Mouse (Mus musculus): ENCODE measurements around the gene Mrto4. TPM values are rescaled to one million over a fixed set of nuclear protein-coding genes. Genes with fewer than 3 reads are reported as not detected.

The Mrto4 gene
- polyA plus RNA-seq, 1 experiment from 2014 or later = 109 TPM

DNA sequence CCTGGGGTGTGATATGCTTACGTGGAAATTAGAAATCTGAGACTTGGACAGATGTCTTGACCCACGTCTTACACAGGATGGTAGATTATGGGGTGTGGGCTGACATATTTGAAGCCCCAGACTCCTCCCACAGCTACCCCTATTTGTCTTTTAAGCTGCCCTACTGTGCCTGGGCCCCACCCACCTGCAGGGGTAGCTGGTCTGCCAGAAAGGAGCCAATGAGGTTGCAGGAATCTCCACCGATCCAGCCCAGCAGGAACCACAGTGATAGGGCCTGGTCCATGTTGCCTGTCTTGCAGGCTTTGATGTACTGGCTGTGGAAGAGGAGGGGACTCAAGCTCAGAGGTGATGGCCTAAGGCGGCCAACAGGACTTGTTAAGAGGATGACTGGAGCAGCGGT lies 50.1 kb downstream of the Mrto4 start:
- WGBS = 57% methylated on average over 5 of the region's 5 CpGs

DNA sequence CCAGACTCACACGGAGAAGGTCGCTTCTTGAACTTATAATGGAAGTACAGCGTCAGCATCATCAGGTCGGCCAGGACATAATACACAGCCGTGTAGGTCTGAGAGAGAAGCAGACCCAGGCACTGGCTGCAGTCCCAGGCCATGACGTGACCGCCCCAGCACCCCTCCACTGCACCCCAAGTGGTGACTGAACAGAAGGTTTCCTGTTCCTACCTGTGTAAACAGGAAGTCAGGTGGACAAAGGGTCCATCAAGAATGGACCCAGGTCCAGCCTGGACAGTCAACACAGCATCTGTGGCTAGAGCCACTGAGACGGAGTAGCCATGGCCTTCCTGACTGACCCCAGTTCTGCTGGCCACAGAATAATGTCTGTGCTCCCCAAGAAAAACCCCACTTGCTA lies 50.6 kb downstream of the Mrto4 start:
- no peaks in the 10 kb centered on the region for H3K36me3 ChIP-seq (ENCODE audit: control insufficient read depth, insufficient read depth, low read length)
- no peaks in the 10 kb centered on the region for H3K9me3 ChIP-seq (ENCODE audit: control insufficient read depth, low read length)
- 90% methylated on average over 8 of the region's 8 CpGs for WGBS

More for the DNA sequence above, 50.1 kb downstream of the Mrto4 start:
- Histone ChIP-seq H3K4me3 (ENCODE audit: low read length) (no peak overlapping the region), H3K27me3 (replicated peaks; ENCODE audit: control insufficient read depth, insufficient read depth, low read length) (no peaks in the 10 kb centered on the region), H3K4me2 (ENCODE audit: low read depth, low read length) (no peak overlapping the region), H3K36me3 (ENCODE audit: control insufficient read depth, insufficient read depth, low read length) (no peaks in the 10 kb centered on the region), H3K27ac (ENCODE audit: low read length) (no peak overlapping the region), H3K9ac (ENCODE audit: low read depth, low read length) (no peak overlapping the region), H3K4me1 (ENCODE audit: control insufficient read depth, insufficient read depth, low read length) (no peaks in the 10 kb centered on the region), H3K9me3 (ENCODE audit: control insufficient read depth, low read length) (no peaks in the 10 kb centered on the region)
- ATAC-seq = no peak

GRCm38 (mm10) chr4:139298671-139299366 lies 53.6 kb downstream of the Mrto4 start:
- Histone ChIP-seq H3K4me1 (ENCODE audit: control insufficient read depth, insufficient read depth, low read length) (no peaks in the 10 kb centered on the region), H3K9me3 (ENCODE audit: control insufficient read depth, low read length) (no peaks in the 10 kb centered on the region), H3K27me3 (replicated peaks; ENCODE audit: control insufficient read depth, insufficient read depth, low read length) (no peaks in the 10 kb centered on the region), H3K4me3 (ENCODE audit: low read length) (no peak overlapping the region), H3K4me2 (ENCODE audit: low read depth, low read length) (no peak overlapping the region), H3K36me3 (ENCODE audit: control insufficient read depth, insufficient read depth, low read length) (no peaks in the 10 kb centered on the region), H3K27ac (ENCODE audit: low read length) (no peak overlapping the region), H3K9ac (ENCODE audit: low read depth, low read length) (no peak overlapping the region)
- ATAC-seq = no peak
- WGBS = 77% methylated on average over 12 of the region's 12 CpGs

More for the DNA sequence above, 50.6 kb downstream of the Mrto4 start:
- no peak overlapping the region for H3K27ac ChIP-seq (ENCODE audit: low read length)
- H3K27me3 ChIP-seq (replicated peaks; ENCODE audit: control insufficient read depth, insufficient read depth, low read length) = no peaks in the 10 kb centered on the region
- H3K4me1 ChIP-seq (ENCODE audit: control insufficient read depth, insufficient read depth, low read length) = no peaks in the 10 kb centered on the region
- no peak for ATAC-seq
- no peak overlapping the region for H3K4me3 ChIP-seq (ENCODE audit: low read length)
- no peak overlapping the region for H3K4me2 ChIP-seq (ENCODE audit: low read depth, low read length)
- H3K9ac ChIP-seq (ENCODE audit: low read depth, low read length) = no peak overlapping the region

DNA sequence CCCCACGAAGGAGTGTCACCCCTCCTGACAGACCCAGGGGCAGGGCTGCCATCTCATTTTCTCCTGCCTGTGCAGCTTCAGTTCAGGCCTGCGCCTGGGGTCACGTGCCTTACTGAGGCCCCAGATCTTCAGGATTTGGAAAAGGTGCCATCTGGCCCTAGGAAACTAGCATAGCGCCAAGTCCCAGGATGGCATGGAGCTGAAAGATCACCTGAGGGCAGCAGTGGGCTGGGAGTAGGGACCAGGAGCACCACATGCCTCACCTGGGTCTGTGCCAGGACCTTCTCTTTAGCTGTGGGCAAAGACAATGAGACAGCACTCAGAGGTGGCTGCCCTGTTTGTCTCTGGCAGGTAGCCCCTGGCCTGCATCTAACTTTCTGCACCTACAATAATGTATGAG lies 54.8 kb downstream of the Mrto4 start:
- 83% methylated on average over 4 of the region's 4 CpGs for WGBS
- Histone ChIP-seq H3K4me2 (ENCODE audit: low read depth, low read length) (no peak overlapping the region), H3K4me1 (ENCODE audit: control insufficient read depth, insufficient read depth, low read length) (no peaks in the 10 kb centered on the region), H3K9me3 (ENCODE audit: control insufficient read depth, low read length) (no peaks in the 10 kb centered on the region), H3K4me3 (ENCODE audit: low read length) (no peak overlapping the region), H3K27ac (ENCODE audit: low read length) (no peak overlapping the region), H3K9ac (ENCODE audit: low read depth, low read length) (no peak overlapping the region), H3K36me3 (ENCODE audit: control insufficient read depth, insufficient read depth, low read length) (no peaks in the 10 kb centered on the region), H3K27me3 (replicated peaks; ENCODE audit: control insufficient read depth, insufficient read depth, low read length) (no peaks in the 10 kb centered on the region)
- ATAC-seq = no peak

Small RNA genes lying within 50 kb of the gene (microRNA-seq; reads per million reads assigned to microRNA genes)
- gene Gm24245 (4.3 reads per million, percentile 12 among the genes with 10 or more reads in this experiment), gene Gm25732 (0.68 reads per million)

Other genes starting within 250 kb of the Mrto4 start
- 658 and 660 TPM in 2 replicates for gene Minos1, start 221.5 kb downstream of the Mrto4 start, polyA plus RNA-seq (2015; fragmentation: Nextera tagmentation; extraction: Ambion mirVana)
- 440 and 454 TPM in 2 replicates for gene Capzb, start 159.7 kb downstream of the Mrto4 start, polyA plus RNA-seq (2015; fragmentation: Nextera tagmentation; extraction: Ambion mirVana)
- 32.8 and 37.4 TPM in 2 replicates for gene Pqlc2, start 41.9 kb downstream of the Mrto4 start, polyA plus RNA-seq (2015; fragmentation: Nextera tagmentation; extraction: Ambion mirVana)
- 243 and 247 TPM in 2 replicates for gene Akr7a5, start 41.8 kb downstream of the Mrto4 start, polyA plus RNA-seq (2015; fragmentation: Nextera tagmentation; extraction: Ambion mirVana)
- 16.7 and 18.0 TPM in 2 replicates for gene Emc1, start within 50 bp of the Mrto4 start, polyA plus RNA-seq (2015; fragmentation: Nextera tagmentation; extraction: Ambion mirVana)
- gene Ubr4, start within 50 bp of the Mrto4 start, polyA plus RNA-seq (2015; fragmentation: Nextera tagmentation; extraction: Ambion mirVana) = 43.7 and 44.8 TPM in 2 replicates
- gene Iffo2, start 178.0 kb upstream of the Mrto4 start, polyA plus RNA-seq (2015; fragmentation: Nextera tagmentation; extraction: Ambion mirVana) = 1.9 and 2.0 TPM in 2 replicates

Measured in intestine, embryonic 16.5 days (tissue).